In genomic region chr19:14799002-14799401, GRCm38 (mm10) we compare ENCODE assay signal across 24 mouse cellular contexts.
"Had no signal": no experiment of that assay in that cellular context is flagged by ENCODE, and none has a peak within 500 bp of the region (broad histone marks: within the 10 kb centered on the region; RNA-seq: fewer than 3 reads in every experiment).

No protein-coding gene starts in this region.

- H3K27me3 ChIP-seq: intestine, embryonic 15.5 days; limb, embryonic 13.5 days; limb, embryonic 15.5 days had no signal

- H3K4me2 ChIP-seq: heart, embryonic 11.5 days; heart, embryonic 13.5 days; heart, embryonic 15.5 days; hindbrain, embryonic 12.5 days; hindbrain, embryonic 14.5 days; intestine, embryonic 15.5 days; limb, embryonic 13.5 days; limb, embryonic 15.5 days had no signal

- H3K4me1 ChIP-seq: intestine, embryonic 15.5 days; limb, embryonic 13.5 days; limb, embryonic 15.5 days had no signal

- H3K36me3 ChIP-seq: heart, embryonic 13.5 days; heart, embryonic 15.5 days; hindbrain, embryonic 12.5 days; intestine, embryonic 15.5 days; limb, embryonic 13.5 days; limb, embryonic 15.5 days had no signal

- H3K9ac ChIP-seq: heart, embryonic 13.5 days; heart, embryonic 15.5 days; hindbrain, embryonic 12.5 days; hindbrain, embryonic 14.5 days; intestine, embryonic 15.5 days; limb, embryonic 13.5 days; limb, embryonic 15.5 days had no signal

- H3K4me3 ChIP-seq: heart, adult 2 months; heart, embryonic 13.5 days; heart, embryonic 15.5 days; hindbrain, embryonic 12.5 days; intestine, embryonic 15.5 days; limb, embryonic 13.5 days; limb, embryonic 15.5 days had no signal

- ATAC-seq: hindbrain, embryonic 16.5 days; inflammation-experienced regulatory T-cells, adult 6 months; intestine, embryonic 15.5 days; intestine, postnatal 0 days had no signal

- H3K27ac ChIP-seq: heart, adult 2 months; heart, embryonic 13.5 days; heart, embryonic 15.5 days; hindbrain, embryonic 12.5 days; hindbrain, embryonic 14.5 days; intestine, embryonic 15.5 days; limb, embryonic 13.5 days; limb, embryonic 15.5 days had no signal

- DNase-seq: gastrocnemius, postnatal 14 days; gastrocnemius, postnatal 36 days; heart, adult 11 months; heart, adult 2 months; heart, postnatal 14 days; heart, postnatal 36 days; kidney, adult 18-20 months; kidney, adult 8-10 months; kidney, postnatal 10 days; kidney, postnatal 25 days; layer of hippocampus, adult 9-11 months; layer of hippocampus, postnatal 36 days; left cerebral cortex, postnatal 4 days had no signal

- H3K9me3 ChIP-seq: heart, embryonic 13.5 days; heart, embryonic 15.5 days; hindbrain, embryonic 12.5 days; intestine, embryonic 15.5 days; limb, embryonic 13.5 days; limb, embryonic 15.5 days had no signal
